Mouse (Mus musculus): ENCODE results near the gene Cxcr5. TPM values are rescaled to one million over a fixed set of nuclear protein-coding genes. Genes with fewer than 3 reads are reported as not detected.

The Cxcr5 gene
- polyA plus RNA-seq, 1 experiment, result not detected

GRCm38 (mm10) chr9:44599616-44600015 is 37.9 kb upstream of the Cxcr5 start:
- no peaks in the 10 kb centered on the region for H3K27me3 ChIP-seq (ENCODE audit: control insufficient read depth, insufficient read depth, insufficient read length)
- TF ChIP-seq MYOG (IDR thresholded peaks at IDR 0.05; ENCODE audit: control insufficient read depth, extremely low read depth, insufficient read length) (no peak), CTCF (IDR thresholded peaks at IDR 0.05; ENCODE audit: control insufficient read depth, insufficient read depth, insufficient read length) (no peak), MAX (IDR thresholded peaks at IDR 0.05) (no peak), USF1 (IDR thresholded peaks at IDR 0.05; ENCODE audit: low read depth) (no peak), CEBPB (IDR thresholded peaks at IDR 0.05; ENCODE audit: low read depth) (no peak), FOSL1 (IDR thresholded peaks at IDR 0.05; ENCODE audit: insufficient read depth, low read length, poor library complexity, severe bottlenecking) (no peak), MYOD1 (IDR thresholded peaks at IDR 0.05; ENCODE audit: control insufficient read depth, insufficient read length, low read depth) (no peak)
- peaks cover 10% of the 10 kb centered on the region for H3K79me3 ChIP-seq (ENCODE audit: low read depth)
- peaks cover 22% of the 10 kb centered on the region for H3K79me2 ChIP-seq (ENCODE audit: control insufficient read depth, insufficient read depth)
- no peaks in the 10 kb centered on the region for H3K36me3 ChIP-seq (ENCODE audit: control insufficient read depth, insufficient read depth)
- H3ac ChIP-seq (ENCODE audit: control insufficient read depth, insufficient read length, low read depth), result no peak overlapping the region
- no peak overlapping the region for H3K4me3 ChIP-seq (ENCODE audit: insufficient read depth, poor library complexity, severe bottlenecking)

- Histone ChIP-seq H3K27me3 (ENCODE audit: control insufficient read depth, insufficient read depth, insufficient read length) (no peaks in the 10 kb centered on the region), H3K36me3 (ENCODE audit: control insufficient read depth, insufficient read depth) (no peaks in the 10 kb centered on the region), H3K4me3 (ENCODE audit: insufficient read depth, poor library complexity, severe bottlenecking) (no peak overlapping the region), H3K79me2 (ENCODE audit: control insufficient read depth, insufficient read depth) (peaks cover 16% of the 10 kb centered on the region), H3K79me3 (ENCODE audit: low read depth) (peaks cover 8% of the 10 kb centered on the region), H3ac (ENCODE audit: control insufficient read depth, insufficient read length, low read depth) (no peak overlapping the region)
- TF ChIP-seq USF1 (IDR thresholded peaks at IDR 0.05; ENCODE audit: low read depth) (no peak), MAX (IDR thresholded peaks at IDR 0.05) (no peak), CTCF (IDR thresholded peaks at IDR 0.05; ENCODE audit: control insufficient read depth, insufficient read depth, insufficient read length) (no peak), CEBPB (IDR thresholded peaks at IDR 0.05; ENCODE audit: low read depth) (no peak), MYOD1 (IDR thresholded peaks at IDR 0.05; ENCODE audit: control insufficient read depth, insufficient read length, low read depth) (no peak), FOSL1 (IDR thresholded peaks at IDR 0.05; ENCODE audit: insufficient read depth, low read length, poor library complexity, severe bottlenecking) (no peak), MYOG (IDR thresholded peaks at IDR 0.05; ENCODE audit: control insufficient read depth, extremely low read depth, insufficient read length) (no peak)
Observed at GRCm38 (mm10) chr9:44598899-44599495, 37.3 kb upstream of the Cxcr5 start.

GRCm38 (mm10) chr9:44597742-44598141 is 36.1 kb upstream of the Cxcr5 start:
- Histone ChIP-seq H3K36me3 (ENCODE audit: control insufficient read depth, insufficient read depth) (no peaks in the 10 kb centered on the region), H3K27me3 (ENCODE audit: control insufficient read depth, insufficient read depth, insufficient read length) (no peaks in the 10 kb centered on the region), H3ac (ENCODE audit: control insufficient read depth, insufficient read length, low read depth) (no peak overlapping the region), H3K4me3 (ENCODE audit: insufficient read depth, poor library complexity, severe bottlenecking) (no peak overlapping the region), H3K79me3 (ENCODE audit: low read depth) (peaks cover under 1% of the 10 kb centered on the region), H3K79me2 (ENCODE audit: control insufficient read depth, insufficient read depth) (peaks cover 5% of the 10 kb centered on the region)
- no peak for TF ChIP-seq CTCF (IDR thresholded peaks at IDR 0.05; ENCODE audit: control insufficient read depth, insufficient read depth, insufficient read length)
- TF ChIP-seq MYOG (IDR thresholded peaks at IDR 0.05; ENCODE audit: control insufficient read depth, extremely low read depth, insufficient read length), result no peak
- TF ChIP-seq CEBPB (IDR thresholded peaks at IDR 0.05; ENCODE audit: low read depth), result no peak
- no peak for TF ChIP-seq FOSL1 (IDR thresholded peaks at IDR 0.05; ENCODE audit: insufficient read depth, low read length, poor library complexity, severe bottlenecking)
- TF ChIP-seq USF1 (IDR thresholded peaks at IDR 0.05; ENCODE audit: low read depth), result no peak
- no peak for TF ChIP-seq MAX (IDR thresholded peaks at IDR 0.05)
- TF ChIP-seq MYOD1 (IDR thresholded peaks at IDR 0.05; ENCODE audit: control insufficient read depth, insufficient read length, low read depth), result no peak

GRCm38 (mm10) chr9:44595537-44595930 is 33.9 kb upstream of the Cxcr5 start:
- Histone ChIP-seq H3K36me3 (ENCODE audit: control insufficient read depth, insufficient read depth) (no peaks in the 10 kb centered on the region), H3ac (ENCODE audit: control insufficient read depth, insufficient read length, low read depth) (no peak overlapping the region), H3K27me3 (ENCODE audit: control insufficient read depth, insufficient read depth, insufficient read length) (no peaks in the 10 kb centered on the region), H3K4me3 (ENCODE audit: insufficient read depth, poor library complexity, severe bottlenecking) (no peak overlapping the region), H3K79me2 (ENCODE audit: control insufficient read depth, insufficient read depth) (no peaks in the 10 kb centered on the region), H3K79me3 (ENCODE audit: low read depth) (no peaks in the 10 kb centered on the region)
- TF ChIP-seq CEBPB (IDR thresholded peaks at IDR 0.05; ENCODE audit: low read depth) (no peak), USF1 (IDR thresholded peaks at IDR 0.05; ENCODE audit: low read depth) (no peak), MYOG (IDR thresholded peaks at IDR 0.05; ENCODE audit: control insufficient read depth, extremely low read depth, insufficient read length) (no peak)

GRCm38 (mm10) chr9:44594901-44595536 is 33.3 kb upstream of the Cxcr5 start:
- Histone ChIP-seq H3K4me3 (ENCODE audit: insufficient read depth, poor library complexity, severe bottlenecking) (no peak overlapping the region), H3K79me2 (ENCODE audit: control insufficient read depth, insufficient read depth) (no peaks in the 10 kb centered on the region), H3K36me3 (ENCODE audit: control insufficient read depth, insufficient read depth) (no peaks in the 10 kb centered on the region), H3ac (ENCODE audit: control insufficient read depth, insufficient read length, low read depth) (no peak overlapping the region), H3K79me3 (ENCODE audit: low read depth) (no peaks in the 10 kb centered on the region), H3K27me3 (ENCODE audit: control insufficient read depth, insufficient read depth, insufficient read length) (no peaks in the 10 kb centered on the region)
- TF ChIP-seq CTCF (IDR thresholded peaks at IDR 0.05; ENCODE audit: control insufficient read depth, insufficient read depth, insufficient read length), result no peak
- TF ChIP-seq MAX (IDR thresholded peaks at IDR 0.05), result no peak
- no peak for TF ChIP-seq CEBPB (IDR thresholded peaks at IDR 0.05; ENCODE audit: low read depth)
- TF ChIP-seq MYOD1 (IDR thresholded peaks at IDR 0.05; ENCODE audit: control insufficient read depth, insufficient read length, low read depth), result no peak
- TF ChIP-seq MYOG (IDR thresholded peaks at IDR 0.05; ENCODE audit: control insufficient read depth, extremely low read depth, insufficient read length), result no peak
- TF ChIP-seq FOSL1 (IDR thresholded peaks at IDR 0.05; ENCODE audit: insufficient read depth, low read length, poor library complexity, severe bottlenecking), result no peak
- TF ChIP-seq USF1 (IDR thresholded peaks at IDR 0.05; ENCODE audit: low read depth), result no peak

Data from C2C12 (cell line).